Mouse (Mus musculus): Measurements from ENCODE around the gene Fam69a. TPM values are rescaled to one million over a fixed set of nuclear protein-coding genes. Genes with fewer than 3 reads are reported as not detected.
"Not testable (repeated sequence)": the region's sequence is repeated elsewhere in the genome, so short reads cannot be mapped to it uniquely, and the experiment has no call there.

Gene Fam69a
- polyA plus RNA-seq, 1 experiment: 13.5 TPM

GRCm38 (mm10) chr5:107948899-107949298, 38.0 kb downstream of the Fam69a start:
- TF ChIP-seq POLR2A (IDR thresholded peaks at IDR 0.05; ENCODE audit: borderline replicate concordance, control insufficient read depth, low read depth, low read length) (no peak), CTCF (IDR thresholded peaks at IDR 0.05; ENCODE audit: control insufficient read depth, insufficient read depth, low read length) (no peak)
- Histone ChIP-seq H3K4me3 (replicated peaks; ENCODE audit: control insufficient read depth, low read depth, low read length) (no peak overlapping the region), H3K4me1 (ENCODE audit: control insufficient read depth, insufficient read depth, low read length) (peaks cover 7% of the 10 kb centered on the region; the same call in 1 of the 2 replicates), H3K27ac (ENCODE audit: control insufficient read depth, insufficient read depth, low read depth, low read length, poor library complexity) (no peak overlapping the region)
- 84% methylated on average over 1 of the region's 1 CpGs for WGBS

GRCm38 (mm10) chr5:107947548-107947947, 39.3 kb downstream of the Fam69a start:
- H3K4me3 ChIP-seq (replicated peaks; ENCODE audit: control insufficient read depth, low read depth, low read length): no peak overlapping the region
- 75% methylated on average over 2 of the region's 2 CpGs for WGBS
- TF ChIP-seq CTCF (IDR thresholded peaks at IDR 0.05; ENCODE audit: control insufficient read depth, insufficient read depth, low read length) (no peak), POLR2A (IDR thresholded peaks at IDR 0.05; ENCODE audit: borderline replicate concordance, control insufficient read depth, low read depth, low read length) (no peak)
- no peak overlapping the region for H3K27ac ChIP-seq (ENCODE audit: control insufficient read depth, insufficient read depth, low read depth, low read length, poor library complexity)
- peaks cover 9% of the 10 kb centered on the region for H3K4me1 ChIP-seq (ENCODE audit: control insufficient read depth, insufficient read depth, low read length)

GRCm38 (mm10) chr5:107946475-107946874, 40.4 kb downstream of the Fam69a start:
- 14% methylated on average over 1 of the region's 1 CpGs for WGBS
- no peak overlapping the region for H3K4me3 ChIP-seq (replicated peaks; ENCODE audit: control insufficient read depth, low read depth, low read length)
- peaks cover 9% of the 10 kb centered on the region for H3K4me1 ChIP-seq (ENCODE audit: control insufficient read depth, insufficient read depth, low read length)
- no peak overlapping the region for H3K27ac ChIP-seq (ENCODE audit: control insufficient read depth, insufficient read depth, low read depth, low read length, poor library complexity)
- no peak for TF ChIP-seq POLR2A (IDR thresholded peaks at IDR 0.05; ENCODE audit: borderline replicate concordance, control insufficient read depth, low read depth, low read length)
- TF ChIP-seq CTCF (IDR thresholded peaks at IDR 0.05; ENCODE audit: control insufficient read depth, insufficient read depth, low read length): no peak

- peaks cover 5% of the 10 kb centered on the region for H3K4me1 ChIP-seq (ENCODE audit: control insufficient read depth, insufficient read depth, low read length)
- H3K4me3 ChIP-seq (replicated peaks; ENCODE audit: control insufficient read depth, low read depth, low read length): no peak overlapping the region
- TF ChIP-seq CTCF (IDR thresholded peaks at IDR 0.05; ENCODE audit: control insufficient read depth, insufficient read depth, low read length): no peak
- TF ChIP-seq POLR2A (IDR thresholded peaks at IDR 0.05; ENCODE audit: borderline replicate concordance, control insufficient read depth, low read depth, low read length): no peak
- WGBS: 89% methylated on average over 6 of the region's 6 CpGs
- H3K27ac ChIP-seq (ENCODE audit: control insufficient read depth, insufficient read depth, low read depth, low read length, poor library complexity): no peak overlapping the region; the same call in 1 of the 2 replicates
These were observed 43.4 kb downstream of the Fam69a start for GRCm38 (mm10) chr5:107943526-107943925.

GRCm38 (mm10) chr5:107942941-107943340, 43.9 kb downstream of the Fam69a start:
- Histone ChIP-seq H3K4me3 (replicated peaks; ENCODE audit: control insufficient read depth, low read depth, low read length) (no peak overlapping the region), H3K27ac (ENCODE audit: control insufficient read depth, insufficient read depth, low read depth, low read length, poor library complexity) (peak overlapping the region; percentile 7; the same call in 1 of the 2 replicates), H3K4me1 (ENCODE audit: control insufficient read depth, insufficient read depth, low read length) (peaks cover 5% of the 10 kb centered on the region)
- TF ChIP-seq CTCF (IDR thresholded peaks at IDR 0.05; ENCODE audit: control insufficient read depth, insufficient read depth, low read length) (no peak), POLR2A (IDR thresholded peaks at IDR 0.05; ENCODE audit: borderline replicate concordance, control insufficient read depth, low read depth, low read length) (no peak)
- 38% methylated on average over 1 of the region's 1 CpGs for WGBS

GRCm38 (mm10) chr5:107941222-107941621, 45.7 kb downstream of the Fam69a start:
- TF ChIP-seq CTCF (IDR thresholded peaks at IDR 0.05; ENCODE audit: control insufficient read depth, insufficient read depth, low read length) (no peak), POLR2A (IDR thresholded peaks at IDR 0.05; ENCODE audit: borderline replicate concordance, control insufficient read depth, low read depth, low read length) (no peak)
- Histone ChIP-seq H3K27ac (ENCODE audit: control insufficient read depth, insufficient read depth, low read depth, low read length, poor library complexity) (0 out of 2 replicates have a peak overlapping the region, but pooled peaks have one; percentile 24), H3K4me1 (ENCODE audit: control insufficient read depth, insufficient read depth, low read length) (peaks cover 3% of the 10 kb centered on the region), H3K4me3 (replicated peaks; ENCODE audit: control insufficient read depth, low read depth, low read length) (no peak overlapping the region)
- WGBS: 35% methylated on average over 6 of the region's 6 CpGs

- WGBS: 62% methylated on average over 3 of the region's 3 CpGs
- Histone ChIP-seq H3K4me1 (ENCODE audit: control insufficient read depth, insufficient read depth, low read length) (peaks cover 3% of the 10 kb centered on the region), H3K27ac (ENCODE audit: control insufficient read depth, insufficient read depth, low read depth, low read length, poor library complexity) (no peak overlapping the region)
These were observed 47.2 kb downstream of the Fam69a start for GRCm38 (mm10) chr5:107939701-107940100.

GRCm38 (mm10) chr5:107938886-107939285, 48.0 kb downstream of the Fam69a start:
- Histone ChIP-seq H3K4me1 (ENCODE audit: control insufficient read depth, insufficient read depth, low read length) (peaks cover 3% of the 10 kb centered on the region), H3K27ac (ENCODE audit: control insufficient read depth, insufficient read depth, low read depth, low read length, poor library complexity) (no peak overlapping the region), H3K4me3 (replicated peaks; ENCODE audit: control insufficient read depth, low read depth, low read length) (no peak overlapping the region)
- 48% methylated on average over 2 of the region's 2 CpGs for WGBS
- TF ChIP-seq POLR2A (IDR thresholded peaks at IDR 0.05; ENCODE audit: borderline replicate concordance, control insufficient read depth, low read depth, low read length): no peak
- TF ChIP-seq CTCF (IDR thresholded peaks at IDR 0.05; ENCODE audit: control insufficient read depth, insufficient read depth, low read length): no peak

More at GRCm38 (mm10) chr5:107939701-107940100, 47.2 kb downstream of the Fam69a start:
- no peak for TF ChIP-seq POLR2A (IDR thresholded peaks at IDR 0.05; ENCODE audit: borderline replicate concordance, control insufficient read depth, low read depth, low read length)
- TF ChIP-seq CTCF (IDR thresholded peaks at IDR 0.05; ENCODE audit: control insufficient read depth, insufficient read depth, low read length): no peak
- H3K4me3 ChIP-seq (replicated peaks; ENCODE audit: control insufficient read depth, low read depth, low read length): no peak overlapping the region

- H3K27ac ChIP-seq (ENCODE audit: control insufficient read depth, insufficient read depth, low read depth, low read length, poor library complexity); H3K4me1 ChIP-seq (ENCODE audit: control insufficient read depth, insufficient read depth, low read length); H3K4me3 ChIP-seq (replicated peaks; ENCODE audit: control insufficient read depth, low read depth, low read length): not testable (repeated sequence)
- WGBS: 42% methylated on average over 1 of the region's 1 CpGs
These were observed 48.4 kb downstream of the Fam69a start for GRCm38 (mm10) chr5:107938483-107938882.
